Mouse (Mus musculus) thymus, postnatal 4 days (tissue): ENCODE results near the gene Edn2.

Experiments used
- DNase-seq: peaks from one replicate; pipeline ENCODE4 v3.0.0; 2021

The Edn2 gene

DNA sequence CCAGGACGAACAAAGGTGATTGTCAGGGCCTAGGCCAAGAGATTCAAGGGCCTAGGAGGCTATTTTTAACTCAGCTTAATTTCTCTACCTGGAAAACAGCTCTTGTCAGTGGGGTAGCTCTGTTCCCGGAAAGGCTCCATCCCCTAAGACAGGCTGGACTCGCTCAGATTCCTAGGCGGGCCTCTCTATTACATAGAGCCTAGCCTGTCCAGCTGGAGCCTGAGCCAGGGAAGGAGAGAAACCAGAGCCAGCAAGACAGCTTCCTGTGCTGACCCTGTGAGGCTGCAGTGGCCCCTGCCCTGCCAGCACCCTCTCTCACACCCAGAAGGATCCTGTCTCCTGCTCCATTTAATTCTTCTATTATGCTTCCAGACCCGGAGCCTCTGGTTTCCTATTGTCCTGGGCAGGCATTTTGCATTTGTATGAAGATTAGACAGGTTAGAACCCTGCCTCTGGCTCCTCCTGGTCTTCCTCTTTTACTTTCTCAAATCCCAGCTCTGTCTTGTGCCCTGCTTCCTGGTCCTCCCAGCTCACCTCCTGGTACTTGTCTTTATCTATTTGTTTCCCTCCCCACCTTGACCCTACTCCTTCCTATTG is 2.2 kb upstream of the Edn2 start:
- DNase-seq: no peak

DNA sequence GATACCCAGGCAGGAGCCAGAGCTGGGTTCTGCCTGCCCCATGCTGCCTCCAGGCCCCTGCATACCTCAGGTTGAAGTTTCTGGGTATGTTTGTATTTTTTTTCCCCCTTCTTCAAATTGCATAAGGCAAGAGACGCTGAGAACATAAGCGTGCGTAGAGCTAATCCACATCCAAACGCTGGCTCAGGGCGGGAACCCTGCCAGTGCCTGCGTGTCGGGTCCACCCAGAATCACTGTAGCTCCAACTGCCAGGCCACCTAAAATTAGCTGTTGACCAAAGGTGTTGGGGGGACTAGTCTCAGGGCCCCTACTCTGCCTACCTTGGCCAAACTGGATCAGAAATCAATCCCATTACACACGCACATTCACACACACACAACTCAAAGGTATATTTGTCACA is 1.6 kb downstream of the Edn2 start:
- DNase-seq: no peak

DNA sequence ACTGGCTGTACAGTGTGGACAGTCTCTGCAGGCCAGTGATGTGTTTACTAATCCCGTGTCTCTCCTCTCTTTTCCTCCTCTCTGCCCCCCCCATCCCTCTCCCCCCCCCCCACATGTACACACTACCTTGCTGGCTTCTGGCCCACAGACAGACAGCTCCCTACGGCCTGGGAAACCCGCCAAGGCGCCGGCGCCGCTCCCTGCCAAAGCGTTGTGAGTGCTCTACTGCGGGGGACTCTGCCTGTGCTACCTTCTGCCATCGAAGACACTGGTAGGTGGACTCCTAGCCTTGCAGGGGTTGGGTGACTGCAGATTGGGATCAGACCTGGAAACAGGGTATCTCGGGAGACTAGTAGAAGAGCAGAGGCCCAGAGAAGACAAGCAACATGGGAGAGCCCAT is 2.2 kb downstream of the Edn2 start:
- DNase-seq: no peak

GRCm38 (mm10) chr4:120164316-120164715 is 3.3 kb downstream of the Edn2 start:
- DNase-seq: no peak

DNA sequence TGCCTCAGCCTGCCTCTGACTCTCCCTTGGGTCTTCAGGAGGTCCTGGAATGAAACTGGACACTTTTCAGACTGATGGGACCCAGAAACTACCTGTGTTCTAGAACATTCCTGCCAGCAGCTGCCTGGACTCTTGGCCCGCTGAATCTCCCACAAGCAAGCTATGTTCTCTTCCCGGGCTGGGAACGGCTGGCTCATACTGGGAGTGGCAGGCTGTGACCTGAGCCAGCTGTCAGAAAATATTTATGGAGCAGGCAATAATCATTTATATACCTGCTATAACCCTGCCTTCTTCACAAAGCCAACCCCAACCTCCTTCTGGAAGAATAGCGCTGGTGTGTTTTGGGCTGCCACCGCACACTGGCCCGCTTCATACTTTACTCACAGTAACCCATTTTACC is 6.8 kb downstream of the Edn2 start:
- no peak for DNase-seq

GRCm38 (mm10) chr4:120168346-120168745 is 7.3 kb downstream of the Edn2 start:
- DNase-seq: no peak

DNA sequence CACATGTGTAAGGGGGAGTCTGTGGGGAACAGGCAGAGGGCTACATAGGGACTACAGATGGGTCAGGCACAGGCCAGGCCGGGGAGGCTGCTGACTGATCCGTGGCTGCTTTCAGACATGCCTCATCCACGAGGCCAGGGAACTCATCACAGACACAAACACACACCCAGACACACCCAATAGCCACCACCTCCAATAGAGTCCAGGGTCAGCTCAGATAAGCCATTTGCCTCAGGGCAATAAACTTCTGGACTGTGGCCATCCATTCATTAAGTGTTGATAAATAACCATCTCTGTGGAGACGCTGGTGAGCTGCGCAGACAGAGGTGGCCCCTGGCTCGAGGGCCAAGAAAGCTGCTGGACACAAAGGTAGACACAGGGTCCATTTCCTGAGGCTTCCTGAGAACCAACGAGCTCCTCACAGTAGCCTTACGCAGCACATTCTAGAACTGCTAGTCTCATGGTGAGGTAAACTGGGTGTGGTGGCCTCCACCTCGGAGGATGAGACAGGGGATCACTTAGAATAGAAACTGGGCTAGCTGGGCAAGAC is 9.5 kb downstream of the Edn2 start:
- no peak for DNase-seq

DNA sequence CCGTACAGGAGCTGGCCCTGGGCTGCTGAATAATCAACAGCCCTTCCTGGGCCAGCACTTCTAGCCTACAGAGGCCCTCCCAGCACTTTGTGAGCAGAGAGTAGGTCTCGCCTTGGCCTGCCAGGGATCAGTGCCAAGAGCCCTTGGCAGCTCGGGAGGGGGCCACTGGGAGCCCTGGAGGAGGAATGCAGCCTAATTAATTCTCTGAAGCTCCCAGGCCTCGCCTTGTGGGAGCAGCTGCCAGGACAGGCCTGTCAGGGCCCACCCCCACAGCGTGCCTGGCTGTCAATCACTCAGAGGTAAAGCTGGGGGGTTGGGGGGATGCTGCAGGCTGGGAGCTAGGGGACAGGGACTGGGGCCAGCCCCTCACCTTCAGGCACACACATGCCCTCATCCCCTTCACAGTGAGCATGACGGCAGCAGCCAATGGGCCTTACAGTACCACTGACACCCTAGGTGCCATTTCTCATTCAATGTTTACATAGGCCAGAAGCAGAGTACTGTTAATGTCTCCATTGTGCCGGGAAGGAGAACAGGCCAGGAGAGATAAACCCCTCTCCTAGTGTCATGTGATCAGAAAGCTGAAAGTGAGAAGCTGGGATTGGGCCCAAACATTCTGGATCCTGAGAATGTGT is 11.2 kb downstream of the Edn2 start:
- no peak for DNase-seq

DNA sequence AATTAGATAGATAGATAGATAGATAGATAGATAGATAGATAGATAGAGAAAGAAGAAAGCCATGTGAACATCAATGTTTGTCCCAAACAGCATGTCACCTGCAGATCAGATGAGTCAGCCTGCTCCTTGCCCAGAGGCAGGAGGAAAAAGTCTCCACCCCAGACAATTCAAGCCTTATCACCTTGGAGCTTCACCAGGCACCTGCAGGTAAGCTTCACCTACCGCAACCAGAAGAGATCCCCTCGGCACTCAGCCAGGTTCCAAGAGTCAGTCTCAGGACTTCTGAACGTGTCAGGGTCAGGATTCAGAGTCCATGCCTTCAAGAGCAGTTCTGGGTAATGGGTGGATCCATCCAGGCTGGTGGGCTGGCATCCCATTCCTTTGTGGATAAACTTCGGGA is 18.1 kb downstream of the Edn2 start:
- DNase-seq: no peak

GRCm38 (mm10) chr4:120180535-120180934 is 19.5 kb downstream of the Edn2 start:
- DNase-seq: no peak

GRCm38 (mm10) chr4:120184374-120184991 is 23.5 kb downstream of the Edn2 start:
- DNase-seq: no peak

- DNase-seq: no peak
These were observed 25.4 kb downstream of the Edn2 start for GRCm38 (mm10) chr4:120186441-120186840.

- DNase-seq: peak; percentile 34
These were observed 25.9 kb downstream of the Edn2 start for GRCm38 (mm10) chr4:120186934-120187333.

DNA sequence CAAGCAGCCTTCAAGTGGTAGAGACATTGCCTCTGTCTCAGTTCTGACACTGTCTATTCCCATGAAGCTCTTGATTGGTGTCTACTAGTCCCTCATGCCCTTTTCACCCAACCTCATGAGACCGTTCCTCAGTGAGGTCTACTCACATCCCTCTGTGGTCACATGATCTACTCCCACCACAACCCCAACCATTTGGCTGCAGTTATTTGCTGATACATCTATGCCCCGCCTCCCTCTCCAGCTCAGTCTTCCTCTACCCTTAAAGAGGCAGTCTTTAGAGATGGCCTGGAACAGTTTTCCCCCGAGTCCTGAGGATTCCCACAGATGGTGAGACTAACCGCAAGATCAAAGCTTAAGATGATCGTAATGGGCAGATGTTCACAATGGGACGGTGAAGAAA is 27.2 kb downstream of the Edn2 start:
- no peak for DNase-seq

- DNase-seq: no peak
These were observed 27.7 kb downstream of the Edn2 start for GRCm38 (mm10) chr4:120188651-120189161.

GRCm38 (mm10) chr4:120189941-120190340 is 28.9 kb downstream of the Edn2 start:
- no peak for DNase-seq

DNA sequence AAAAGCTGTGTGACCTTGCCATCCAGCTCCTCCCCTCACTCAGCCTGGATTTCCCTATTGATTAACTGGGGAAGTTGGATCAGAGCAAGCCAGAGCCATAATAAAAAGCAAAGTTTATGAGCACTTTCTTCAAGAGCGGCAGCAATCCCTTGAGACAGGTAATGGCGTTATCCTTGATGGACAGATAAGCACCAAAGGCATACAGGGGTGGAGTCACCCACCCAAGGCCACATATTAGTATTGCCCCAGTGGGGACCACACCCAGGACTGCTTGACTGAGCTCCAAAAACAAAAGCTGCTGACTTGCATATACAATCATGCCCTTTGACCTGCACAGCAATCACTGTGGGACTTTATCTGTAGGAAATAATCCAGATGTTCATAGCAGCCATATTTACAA is 31.0 kb downstream of the Edn2 start:
- no peak for DNase-seq

GRCm38 (mm10) chr4:120194026-120194425 is 33.0 kb downstream of the Edn2 start:
- no peak for DNase-seq

- no peak for DNase-seq
These were observed 34.0 kb downstream of the Edn2 start for GRCm38 (mm10) chr4:120194965-120195364.

GRCm38 (mm10) chr4:120199184-120199885 is 38.3 kb downstream of the Edn2 start:
- DNase-seq: no peak

- DNase-seq: no peak
These were observed 39.7 kb downstream of the Edn2 start for GRCm38 (mm10) chr4:120200551-120201266.

DNA sequence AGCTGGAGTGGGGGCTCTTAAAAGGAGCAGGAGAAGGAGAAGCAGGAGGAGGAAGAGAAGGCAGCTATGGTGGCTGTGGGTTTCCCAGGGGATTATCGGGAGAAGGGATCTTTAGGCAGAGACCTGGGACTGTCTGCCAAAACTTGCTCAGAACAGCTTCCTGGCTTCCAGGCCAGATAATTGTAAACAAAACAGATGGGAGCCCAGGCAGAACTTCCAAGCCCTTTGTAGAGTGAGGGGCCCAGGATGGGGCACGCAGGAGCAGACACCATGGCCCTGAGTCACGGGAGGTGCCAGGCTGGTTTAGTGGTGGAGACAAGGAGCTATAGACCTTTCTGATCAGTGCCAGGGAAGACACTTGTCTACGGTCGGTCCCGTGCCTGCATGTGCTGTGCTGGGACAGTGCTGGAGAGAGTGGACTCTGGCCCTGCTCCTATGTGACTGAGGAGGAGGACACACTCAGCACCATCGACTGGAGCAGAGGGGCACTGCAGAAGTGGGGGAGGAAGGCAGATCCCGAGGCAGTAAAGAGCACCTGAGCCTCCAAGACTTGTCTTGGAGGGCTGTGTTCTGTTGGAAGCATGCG is 43.4 kb downstream of the Edn2 start:
- no peak for DNase-seq
